Mouse (Mus musculus) ES-E14 (cell line): ENCODE data around the gene Hmces. TPM values are rescaled to one million over a fixed set of nuclear protein-coding genes. Genes with fewer than 3 reads are reported as not detected.

Experiments
- DNase-seq: peaks from one replicate; pipeline ENCODE4 v3.0.0-alpha.2; 2013; ENCODE audit warnings: low read depth, low spot score
- H3K27ac ChIP-seq: 2 replicates; pipeline ENCODE4 v1.5.1; 2012; ENCODE audit warnings: low read depth, mild to moderate bottlenecking, low read length, moderate library complexity, mixed read lengths; ENCODE audit not compliant: poor library complexity, insufficient read depth, severe bottlenecking
- H3K36me3 ChIP-seq: 2 replicates; pipeline ENCODE4 v1.6.1; 2012; ENCODE audit warnings: mild to moderate bottlenecking, low read length, moderate library complexity, mixed read lengths; ENCODE audit not compliant: control insufficient read depth, poor library complexity, insufficient read depth, severe bottlenecking
- H3K4me1 ChIP-seq, 2 experiments: fragments of 150-350 bp in 1 of 2; sonication (generic) in 1 of 2; 2 replicates each; pipeline ENCODE4 v1.6.1; 2012; ENCODE audit warnings: low read length in 2 of 2, mild to moderate bottlenecking in 1 of 2, mixed read lengths in 1 of 2; ENCODE audit not compliant: control insufficient read depth in 2 of 2, insufficient read depth in 2 of 2, poor library complexity in 1 of 2
- H3K4me3 ChIP-seq, 2 experiments: fragments of 150-350 bp in 1 of 2; sonication (generic) in 1 of 2; 2 replicates each; pipeline ENCODE4 v1.5.1; 2012; ENCODE audit warnings: low read length in 2 of 2, low read depth in 1 of 2, mild to moderate bottlenecking in 1 of 2, mixed read lengths in 1 of 2; ENCODE audit not compliant: insufficient read depth in 1 of 2, poor library complexity in 1 of 2, severe bottlenecking in 1 of 2
- H3K9ac ChIP-seq: 2 replicates; pipeline ENCODE4 v1.6.1; 2012; ENCODE audit warnings: low read depth, mild to moderate bottlenecking, low read length, mixed read lengths; ENCODE audit not compliant: poor library complexity, insufficient read depth, severe bottlenecking
- H3K9me3 ChIP-seq: fragments of 150-350 bp; sonication (generic); 2 replicates; pipeline ENCODE4 v1.6.1; 2012; ENCODE audit warnings: low read depth, mild to moderate bottlenecking, low read length; ENCODE audit not compliant: control insufficient read depth, insufficient read depth
- CHD2 ChIP-seq: IDR thresholded peaks from 2 replicates; pipeline ENCODE4 v1.6.1; 2014; ENCODE audit warnings: mild to moderate bottlenecking, low read depth, low read length, inconsistent platforms
- HCFC1 ChIP-seq: IDR thresholded peaks from 2 replicates; pipeline ENCODE4 v1.6.1; 2012; ENCODE audit warnings: low read length, inconsistent platforms, borderline replicate concordance; ENCODE audit not compliant: insufficient read depth
- MAFK ChIP-seq: IDR thresholded peaks from 2 replicates; pipeline ENCODE4 v1.6.1; 2014; ENCODE audit warnings: mild to moderate bottlenecking, low read depth, low read length, inconsistent platforms; ENCODE audit not compliant: insufficient read depth
- ZC3H11A ChIP-seq: IDR thresholded peaks from 2 replicates; pipeline ENCODE4 v1.6.1; 2012; ENCODE audit warnings: low read depth, mild to moderate bottlenecking, inconsistent platforms, low read length, borderline replicate concordance
- ZNF384 ChIP-seq: IDR thresholded peaks from 2 replicates; pipeline ENCODE4 v1.6.1; 2012; ENCODE audit warnings: low read depth, low read length, inconsistent platforms
- in situ Hi-C, 2 experiments: fragments of 600-800 bp; cut with MboI; formaldehyde crosslinking; loops; one replicate each; pipeline ENCODE4 v1.15.1; 2025; ENCODE audit warnings: low sequenced_read_pairs in 2 of 2, inconsistent platforms in 1 of 2; ENCODE audit not compliant: unreplicated experiment in 2 of 2
- total RNA-seq: library from RNA; depleted of rRNA; stranded (reverse); fragments of 300-350 nt; gene quantifications from 2 replicates; pipeline ENCODE4 v1.2.3, GENCODE M21; 2012

Gene Hmces
- total RNA-seq, 1 experiment: 61.2 TPM

DNA sequence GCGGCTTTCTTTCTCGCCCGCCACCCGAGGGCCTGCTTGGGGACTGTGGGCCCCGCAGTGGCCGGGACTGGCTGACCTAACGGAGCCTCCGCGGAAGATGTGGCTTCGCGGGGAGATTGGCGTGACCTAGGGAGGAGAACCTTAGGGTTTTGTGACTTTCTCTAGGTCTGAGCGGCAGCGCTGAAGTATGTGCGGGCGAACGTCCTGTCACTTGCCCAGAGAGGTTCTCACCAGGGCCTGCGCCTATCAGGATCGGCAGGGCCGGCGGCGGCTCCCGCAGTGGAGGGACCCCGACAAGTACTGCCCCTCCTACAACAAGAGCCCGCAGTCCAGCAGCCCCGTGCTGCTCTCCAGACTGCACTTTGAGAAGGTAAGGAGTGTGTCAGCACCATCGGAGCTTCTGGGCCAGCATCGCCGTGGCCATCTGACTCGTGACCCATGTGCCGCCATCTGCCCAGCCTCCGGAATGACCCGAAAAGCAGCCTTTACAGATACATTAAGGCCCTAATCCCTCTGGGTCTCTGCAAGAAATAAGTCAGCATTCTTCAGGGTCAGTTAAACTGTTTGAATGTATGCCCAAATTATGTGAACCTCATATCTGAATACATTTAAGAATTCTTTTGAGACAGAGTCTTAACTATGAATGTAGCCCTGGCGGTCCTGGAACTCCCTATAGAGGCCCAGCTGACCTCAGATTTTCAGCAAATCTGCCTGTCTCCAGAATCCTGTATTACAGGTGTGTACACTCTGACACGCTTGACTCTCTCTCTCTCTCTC, 779 bp downstream of the Hmces start:
- Histone ChIP-seq H3K4me1 (peaks cover 8 to 26% of the 10 kb centered on the region in 2 experiments; a peak in 3 of 4 replicates), H3K9me3 (no peaks in the 10 kb centered on the region), H3K36me3 (peaks cover 43% of the 10 kb centered on the region), H3K9ac (peak overlapping the region; percentile 83), H3K27ac (peak overlapping the region; percentile 91), H3K4me3 (peak overlapping the region; percentile 80 to 93)
- DNase-seq: no peak
- TF ChIP-seq ZC3H11A: no peak
- TF ChIP-seq ZNF384: no peak
- TF ChIP-seq HCFC1: no peak
- TF ChIP-seq MAFK: no peak
- no peak for TF ChIP-seq CHD2
- in situ Hi-C loops: loop anchor here in 1 of 2 experiments (25.0 kb wide), 1 partner anchor 973 kb away; the partner anchor contains the start of genes Mcm2 and Podxl2

DNA sequence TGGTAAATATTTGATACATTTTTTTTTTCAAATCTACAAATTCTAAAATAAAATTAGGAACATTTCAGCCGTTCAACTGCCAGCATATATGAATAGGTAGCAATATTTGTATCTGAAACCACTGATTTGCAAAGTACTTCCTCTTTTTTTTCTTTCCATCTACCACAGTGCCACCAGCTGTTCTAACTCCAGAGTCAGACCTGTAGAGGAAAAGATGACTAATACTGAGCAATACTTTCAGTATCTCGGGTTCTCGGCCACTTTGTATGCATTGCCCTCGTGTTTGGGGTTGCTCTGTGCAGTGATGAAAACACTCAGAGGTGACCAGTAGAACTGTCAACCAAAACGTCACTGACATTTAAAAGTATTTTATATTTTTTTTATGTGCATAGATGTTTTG, 2.2 kb downstream of the Hmces start:
- TF ChIP-seq MAFK: no peak
- no peak for TF ChIP-seq HCFC1
- no peak for TF ChIP-seq CHD2
- TF ChIP-seq ZNF384: no peak
- TF ChIP-seq ZC3H11A: no peak
- Histone ChIP-seq H3K9ac (no peak overlapping the region), H3K9me3 (no peaks in the 10 kb centered on the region), H3K4me3 (no peak overlapping the region; a peak in 1 of 4 replicates), H3K27ac (no peak overlapping the region), H3K36me3 (peaks cover 37% of the 10 kb centered on the region), H3K4me1 (peaks cover 6 to 20% of the 10 kb centered on the region in 2 experiments; a peak in 3 of 4 replicates)
- no peak for DNase-seq
- in situ Hi-C loops: loop anchor here in 1 of 2 experiments (25.0 kb wide), 1 partner anchor 971 kb away; the partner anchor contains the start of genes Mcm2 and Podxl2

DNA sequence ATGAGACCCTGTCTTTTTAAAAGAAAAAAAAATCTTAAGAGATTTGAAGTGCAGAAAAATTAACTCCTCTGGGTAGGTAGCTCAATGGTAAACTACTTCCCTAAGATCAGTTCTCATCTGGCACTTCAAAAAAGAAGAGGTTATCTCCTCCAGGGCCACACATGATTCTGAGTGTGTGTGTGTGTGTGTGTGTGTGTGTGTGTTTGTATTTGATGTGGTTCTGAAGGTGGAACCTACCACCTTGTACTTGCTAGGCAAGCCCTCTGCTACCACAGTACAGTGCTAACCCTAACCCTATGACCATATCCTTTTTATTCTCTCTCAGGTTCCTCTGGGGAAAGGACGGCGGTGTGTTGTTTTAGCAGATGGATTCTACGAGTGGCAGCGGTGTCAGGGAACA, 7.5 kb downstream of the Hmces start:
- DNase-seq: no peak
- Histone ChIP-seq H3K9ac (no peak overlapping the region), H3K9me3 (no peaks in the 10 kb centered on the region), H3K4me3 (no peak overlapping the region), H3K4me1 (no peaks in the 10 kb centered on the region), H3K36me3 (peaks cover 42% of the 10 kb centered on the region), H3K27ac (no peak overlapping the region)
- no peak for TF ChIP-seq CHD2
- TF ChIP-seq ZNF384: no peak
- TF ChIP-seq ZC3H11A: no peak
- no peak for TF ChIP-seq MAFK
- TF ChIP-seq HCFC1: no peak
- in situ Hi-C loops: loop anchor here in 1 of 2 experiments (25.0 kb wide), 1 partner anchor 966 kb away; the partner anchor contains the start of genes Mcm2 and Podxl2

DNA sequence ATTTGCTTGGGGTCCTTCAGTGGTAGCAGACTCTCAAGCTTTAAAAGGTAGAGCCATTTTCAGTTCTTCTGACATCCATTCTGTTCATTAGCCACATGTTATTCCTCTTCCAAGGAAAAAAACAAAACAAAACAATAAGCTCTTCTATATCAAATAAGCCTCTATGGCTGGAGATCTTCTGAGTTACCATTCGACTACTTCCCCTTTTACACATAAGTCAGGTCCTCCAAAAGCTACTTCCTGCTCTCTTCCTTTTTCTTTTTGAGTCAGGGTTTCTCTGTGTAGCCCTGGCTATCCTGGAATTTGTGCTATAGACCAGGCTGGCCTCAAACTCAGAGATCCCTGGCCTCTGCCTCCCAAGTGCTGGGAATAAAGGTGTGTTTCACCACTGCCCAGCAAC, 9.9 kb downstream of the Hmces start:
- Histone ChIP-seq H3K4me3 (no peak overlapping the region), H3K36me3 (peaks cover 33% of the 10 kb centered on the region), H3K9ac (no peak overlapping the region), H3K27ac (no peak overlapping the region; the same call in 1 of the 2 replicates), H3K9me3 (no peaks in the 10 kb centered on the region), H3K4me1 (no peaks in the 10 kb centered on the region)
- in situ Hi-C loops: loop anchor here in 1 of 2 experiments (25.0 kb wide), 1 partner anchor 964 kb away; the partner anchor contains the start of genes Mcm2 and Podxl2
- TF ChIP-seq HCFC1: no peak
- no peak for TF ChIP-seq ZNF384
- TF ChIP-seq MAFK: no peak
- TF ChIP-seq ZC3H11A: no peak
- TF ChIP-seq CHD2: no peak
- DNase-seq: no peak
